Mouse (Mus musculus) spleen, adult 2 months (tissue): ENCODE measurements around the gene G3bp2. TPM values are rescaled to one million over a fixed set of nuclear protein-coding genes. Genes with fewer than 3 reads are reported as not detected.

Source experiments
- DNase-seq, 2 experiments: peaks; one replicate each; pipeline versions ENCODE4 v3.0.0 to v3.0.0-alpha.2; 2012 to 2021; ENCODE audit warnings: low spot score in 2 of 2, low read depth in 1 of 2
- H3K27ac ChIP-seq: fragments of 200-500 bp; 2 replicates; pipeline ENCODE4 v1.5.1; 2012; ENCODE audit warnings: low read length, inconsistent platforms; ENCODE audit not compliant: insufficient read depth
- H3K27me3 ChIP-seq: fragments of 200-500 bp; 2 replicates; pipeline ENCODE4 v1.6.1; 2012; ENCODE audit warnings: mild to moderate bottlenecking, moderate library complexity, low read length, inconsistent platforms; ENCODE audit not compliant: control insufficient read depth, insufficient read depth
- H3K36me3 ChIP-seq: fragments of 200-500 bp; 2 replicates; pipeline ENCODE4 v1.6.1; 2012; ENCODE audit warnings: mild to moderate bottlenecking, low read length, inconsistent platforms; ENCODE audit not compliant: control insufficient read depth, insufficient read depth
- H3K4me1 ChIP-seq: fragments of 200-500 bp; 2 replicates; pipeline ENCODE4 v1.6.1; 2011; ENCODE audit warnings: inconsistent platforms; ENCODE audit not compliant: control insufficient read depth, insufficient read depth, insufficient read length
- H3K4me3 ChIP-seq: fragments of 200-500 bp; 2 replicates; pipeline ENCODE4 v1.5.1; 2011; ENCODE audit warnings: mild to moderate bottlenecking, inconsistent platforms; ENCODE audit not compliant: insufficient read depth, insufficient read length; ENCODE audit errors: extremely low read depth
- CTCF ChIP-seq: fragments of 200-500 bp; IDR thresholded peaks from 2 replicates; pipeline ENCODE4 v1.5.1; 2011; ENCODE audit warnings: mild to moderate bottlenecking, inconsistent platforms; ENCODE audit not compliant: insufficient read depth, insufficient read length, insufficient replicate concordance; ENCODE audit errors: extremely low read depth
- POLR2A ChIP-seq: fragments of 200-500 bp; IDR thresholded peaks from 2 replicates; pipeline ENCODE4 v1.6.1; 2011; ENCODE audit warnings: low read depth, low read length, inconsistent platforms
- WGBS: fragments of 180-500 bp; shearing (Covaris S2); methylation state at CpG from one replicate; pipeline ENCODE4 v1.1.7; 2018; 5-methylcytosine and 5-hydroxymethylcytosine counted together
- polyA plus RNA-seq: library from polyadenylated mRNA; depleted of rRNA; stranded (reverse); fragments of >200 nt; gene quantifications from 2 replicates; pipeline ENCODE4 v1.2.3, GENCODE M21; 2012

G3bp2 gene
- polyA plus RNA-seq, 1 experiment: 10.1 TPM

DNA sequence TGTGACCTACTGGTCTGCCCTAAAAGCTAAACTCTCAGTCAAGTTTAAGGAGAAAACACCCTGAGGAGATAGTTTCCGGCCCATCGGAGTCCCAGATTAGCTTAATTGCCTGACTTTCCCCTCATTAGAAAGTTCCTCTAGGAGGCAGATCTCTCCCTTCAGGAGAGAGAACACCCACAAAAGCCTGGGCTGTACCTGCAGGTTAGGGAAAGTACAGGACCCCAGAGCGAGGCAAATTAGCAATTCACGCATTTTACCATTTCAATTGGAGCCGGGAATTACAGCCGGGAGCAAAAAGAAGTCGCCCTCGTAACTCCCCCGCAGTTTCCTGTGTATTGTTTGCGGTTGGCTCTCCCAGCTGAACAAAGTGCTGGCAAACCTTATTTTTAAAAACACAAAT is 29.1 kb upstream of the G3bp2 start:
- no peak overlapping the region for H3K4me3 ChIP-seq
- no peak for DNase-seq
- peaks cover 5% of the 10 kb centered on the region; the same call in 1 of the 2 replicates for H3K27me3 ChIP-seq
- no peak for TF ChIP-seq CTCF
- no peak for TF ChIP-seq POLR2A
- no peak overlapping the region for H3K27ac ChIP-seq
- H3K36me3 ChIP-seq: no peaks in the 10 kb centered on the region
- WGBS: 22% methylated on average over 10 of the region's 10 CpGs
- H3K4me1 ChIP-seq: peaks cover 1% of the 10 kb centered on the region; the same call in 1 of the 2 replicates

DNA sequence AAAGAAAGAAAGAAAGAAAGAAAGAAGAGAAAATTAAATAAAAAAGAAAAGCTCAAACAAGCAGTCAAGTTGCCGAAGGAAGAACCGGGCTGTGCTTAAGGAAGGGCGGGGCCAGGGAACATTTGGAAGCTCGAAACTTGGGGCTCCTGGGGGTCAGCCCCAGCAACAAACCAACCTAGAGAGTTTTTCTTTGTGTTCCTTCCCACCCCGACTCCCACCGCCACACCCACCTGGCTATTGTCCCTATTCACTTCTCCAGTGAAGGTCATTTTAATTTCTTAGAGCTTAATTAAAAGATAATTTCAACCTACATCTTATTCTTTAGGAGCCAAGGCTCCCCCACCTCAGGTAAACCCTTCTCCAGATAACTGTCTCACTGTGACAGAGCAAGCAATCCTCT is 28.7 kb upstream of the G3bp2 start:
- no peak overlapping the region for H3K4me3 ChIP-seq
- no peak for TF ChIP-seq POLR2A
- TF ChIP-seq CTCF: no peak
- no peaks in the 10 kb centered on the region for H3K36me3 ChIP-seq
- no peak overlapping the region for H3K27ac ChIP-seq
- H3K27me3 ChIP-seq: peaks cover 5% of the 10 kb centered on the region; the same call in 1 of the 2 replicates
- 40% methylated on average over 6 of the region's 6 CpGs for WGBS
- H3K4me1 ChIP-seq: peaks cover 1% of the 10 kb centered on the region; the same call in 1 of the 2 replicates
- no peak for DNase-seq

GRCm38 (mm10) chr5:92110818-92111355 is 27.4 kb upstream of the G3bp2 start:
- 93% methylated on average over 5 of the region's 5 CpGs for WGBS
- peaks cover 5% of the 10 kb centered on the region; the same call in 1 of the 2 replicates for H3K27me3 ChIP-seq
- H3K27ac ChIP-seq: no peak overlapping the region
- H3K36me3 ChIP-seq: no peaks in the 10 kb centered on the region
- H3K4me3 ChIP-seq: no peak overlapping the region
- no peak for DNase-seq
- TF ChIP-seq POLR2A: no peak
- no peak for TF ChIP-seq CTCF
- peaks cover 5% of the 10 kb centered on the region; the same call in 1 of the 2 replicates for H3K4me1 ChIP-seq

- TF ChIP-seq POLR2A (no peak), CTCF (no peak)
- no peaks in the 10 kb centered on the region for H3K36me3 ChIP-seq
- WGBS: 41% methylated on average over 4 of the region's 4 CpGs
Measured at GRCm38 (mm10) chr5:92107282-92107681, 23.8 kb upstream of the G3bp2 start.

GRCm38 (mm10) chr5:92106327-92107125 is 23.0 kb upstream of the G3bp2 start:
- Histone ChIP-seq H3K36me3 (no peaks in the 10 kb centered on the region), H3K27me3 (no peaks in the 10 kb centered on the region), H3K27ac (no peak overlapping the region), H3K4me3 (no peak overlapping the region), H3K4me1 (peaks cover 4% of the 10 kb centered on the region; the same call in 1 of the 2 replicates)
- TF ChIP-seq CTCF (no peak), POLR2A (no peak)
- WGBS: 35% methylated on average over 10 of the region's 10 CpGs
- peak in 1 of 2 experiments; percentile 10 for DNase-seq

More at GRCm38 (mm10) chr5:92107282-92107681, 23.8 kb upstream of the G3bp2 start:
- Histone ChIP-seq H3K4me1 (peaks cover 5% of the 10 kb centered on the region; the same call in 1 of the 2 replicates), H3K27me3 (peaks cover 2% of the 10 kb centered on the region; the same call in 1 of the 2 replicates), H3K27ac (no peak overlapping the region), H3K4me3 (no peak overlapping the region)
- DNase-seq: no peak

DNA sequence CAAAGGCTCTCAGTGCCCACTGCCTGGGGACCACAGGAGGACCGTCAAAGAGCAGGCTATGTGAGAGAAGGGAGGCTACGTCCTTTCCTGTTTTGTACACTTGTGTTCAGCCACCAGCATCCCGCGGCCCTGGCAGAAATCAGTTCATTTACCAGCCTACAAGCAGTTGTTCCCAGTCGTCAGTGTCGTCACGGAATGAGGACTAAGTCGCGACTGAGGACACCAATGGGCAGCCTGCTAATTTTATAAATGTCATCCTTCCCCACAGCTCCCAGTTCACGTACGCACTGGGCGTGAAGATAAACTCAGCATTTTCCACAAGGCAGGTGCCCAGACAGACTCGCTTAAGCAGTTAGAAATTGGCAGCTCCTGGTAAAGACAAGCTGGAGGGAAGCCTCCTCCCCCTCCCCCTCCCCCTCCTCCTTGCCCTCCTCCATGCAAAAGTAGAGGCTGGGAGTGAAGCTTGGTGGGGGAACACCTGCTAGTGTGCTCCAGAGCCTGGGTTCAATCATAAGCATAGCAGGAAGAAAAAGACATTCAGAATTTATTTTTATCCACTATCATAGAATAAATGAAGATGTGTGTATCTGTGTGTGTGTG is 20.4 kb upstream of the G3bp2 start:
- Histone ChIP-seq H3K36me3 (no peaks in the 10 kb centered on the region), H3K4me1 (peaks cover 4% of the 10 kb centered on the region; the same call in 1 of the 2 replicates), H3K27ac (no peak overlapping the region), H3K4me3 (no peak overlapping the region), H3K27me3 (no peaks in the 10 kb centered on the region)
- no peak for TF ChIP-seq POLR2A
- TF ChIP-seq CTCF: no peak
- no peak for DNase-seq
- WGBS: 76% methylated on average over 13 of the region's 13 CpGs
